Mouse (Mus musculus): ENCODE results near the gene Klhdc7b.

- TF ChIP-seq CTCF (IDR thresholded peaks at IDR 0.05; ENCODE audit: extremely low read depth, insufficient read length, insufficient replicate concordance, low read depth, low read length) (no peak), POLR2A (IDR thresholded peaks at IDR 0.05; ENCODE audit: low read depth, low read length) (no peak)
These were observed 49.4 kb downstream of the Klhdc7b start for GRCm38 (mm10) chr15:89434136-89434535.
